Mouse (Mus musculus) neutrophil, adult 65 days (primary cell): ENCODE results near the gene Pcyox1. TPM values are rescaled to one million over a fixed set of nuclear protein-coding genes. Genes with fewer than 3 reads are reported as not detected.

Source experiments
- total RNA-seq: library from RNA; stranded (reverse); gene quantifications from 2 replicates; pipeline ENCODE4 v1.2.4, GENCODE M21; 2023

The Pcyox1 gene
- 29.2 and 43.1 TPM in 2 replicates for total RNA-seq

DNA sequence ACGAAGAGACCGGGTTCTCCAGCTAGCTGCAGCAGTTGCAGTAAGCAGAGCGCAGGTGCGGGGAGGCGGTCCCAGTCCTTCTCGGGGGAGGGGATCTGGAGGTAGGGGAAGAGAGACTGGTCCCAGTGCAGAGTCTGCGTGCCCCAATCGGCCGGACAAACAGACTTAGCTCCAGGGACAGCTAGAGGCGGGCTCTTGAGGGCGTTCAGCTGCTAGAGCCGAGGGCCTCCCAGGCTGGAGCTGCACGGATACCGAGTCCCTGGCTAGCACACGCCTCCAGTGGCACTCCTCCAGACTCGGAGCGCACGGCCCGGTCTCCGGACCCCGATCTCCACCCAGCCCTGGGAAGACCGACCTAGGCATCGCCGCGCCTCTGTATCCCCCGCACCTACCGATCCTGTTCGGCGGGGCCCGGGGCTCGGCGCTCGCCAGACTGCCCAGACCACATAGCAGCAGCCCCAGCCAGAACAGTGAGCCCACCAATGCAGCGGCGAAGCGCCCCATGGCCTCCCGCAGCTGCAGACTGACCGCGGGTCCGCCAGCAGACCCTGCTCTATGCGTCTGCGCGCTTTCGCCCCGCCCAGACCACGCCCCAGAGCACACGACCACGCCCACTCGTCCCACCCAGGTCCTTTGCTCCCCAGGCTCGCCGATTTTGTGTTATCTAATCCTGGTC lies at the start of gene Pcyox1:
Pcyox1 (minus strand) TSS at position 574 of the 676 bp plus-strand sequence.

DNA sequence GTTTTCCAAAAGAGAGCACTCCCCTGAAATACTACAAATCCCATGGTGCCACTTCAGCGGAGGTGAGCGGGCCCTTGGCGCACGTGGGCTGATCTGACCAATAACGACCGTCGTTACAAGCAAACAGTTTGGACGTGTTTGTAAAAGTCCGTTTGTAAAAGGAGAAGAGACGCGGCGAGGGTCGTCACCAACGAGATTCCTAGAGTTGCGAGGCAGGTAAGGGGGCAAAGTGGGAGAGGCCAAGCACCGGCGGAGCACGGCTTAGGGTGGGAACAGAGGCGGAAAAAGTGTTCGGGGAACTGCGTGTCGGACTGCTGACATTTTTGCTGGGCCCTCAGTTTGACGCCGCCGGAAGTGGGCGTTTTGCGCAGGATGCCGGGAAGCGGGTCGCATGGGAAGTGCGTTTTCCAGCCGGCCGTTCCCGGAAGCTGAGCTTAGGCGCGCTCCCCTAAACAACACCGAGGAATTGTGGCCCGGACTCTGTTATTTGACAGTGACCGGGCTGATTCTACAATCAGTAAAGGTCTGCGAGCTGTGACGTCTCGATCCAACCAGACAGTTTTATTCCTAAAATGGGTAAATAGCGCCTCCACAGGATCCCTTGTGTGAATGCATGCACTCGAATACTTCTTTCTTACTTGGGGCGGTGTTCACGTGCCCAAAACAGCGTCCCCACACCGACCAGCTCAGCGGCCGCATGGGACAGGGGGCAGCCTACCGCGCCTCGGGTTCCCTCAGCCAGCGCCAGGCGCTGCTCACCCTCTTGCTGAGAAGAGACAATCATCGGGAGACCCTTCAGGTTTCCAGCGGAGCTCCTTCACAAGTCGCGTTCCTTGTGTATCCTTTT lies 41.5 kb upstream of the Pcyox1 start, which contains the start of gene C87436:
C87436 (plus strand) TSS at position 103 of the 847 bp plus-strand sequence.

DNA sequence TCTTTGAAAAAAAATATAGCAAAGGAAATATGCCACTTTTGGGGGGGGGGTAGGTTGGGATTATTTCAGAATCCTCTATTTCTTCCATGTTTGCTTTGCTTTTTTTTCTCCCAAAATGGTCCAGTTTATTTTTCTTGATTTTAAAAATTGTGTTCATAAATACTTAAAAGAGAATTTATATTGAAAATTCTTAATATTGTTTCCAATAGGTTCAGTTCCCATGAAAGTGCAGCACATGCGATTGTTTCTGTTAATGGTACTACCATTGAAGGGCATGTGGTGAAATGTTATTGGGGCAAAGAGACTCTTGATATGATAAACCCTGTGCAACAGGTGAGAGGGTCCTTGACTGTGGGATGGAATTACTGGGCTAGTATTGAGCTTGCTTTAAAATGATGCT lies 29.4 kb upstream of the Pcyox1 start, which contains the start of gene Gm44790:
Gm44790 (plus strand) TSS at position 301 of the 400 bp plus-strand sequence.

DNA sequence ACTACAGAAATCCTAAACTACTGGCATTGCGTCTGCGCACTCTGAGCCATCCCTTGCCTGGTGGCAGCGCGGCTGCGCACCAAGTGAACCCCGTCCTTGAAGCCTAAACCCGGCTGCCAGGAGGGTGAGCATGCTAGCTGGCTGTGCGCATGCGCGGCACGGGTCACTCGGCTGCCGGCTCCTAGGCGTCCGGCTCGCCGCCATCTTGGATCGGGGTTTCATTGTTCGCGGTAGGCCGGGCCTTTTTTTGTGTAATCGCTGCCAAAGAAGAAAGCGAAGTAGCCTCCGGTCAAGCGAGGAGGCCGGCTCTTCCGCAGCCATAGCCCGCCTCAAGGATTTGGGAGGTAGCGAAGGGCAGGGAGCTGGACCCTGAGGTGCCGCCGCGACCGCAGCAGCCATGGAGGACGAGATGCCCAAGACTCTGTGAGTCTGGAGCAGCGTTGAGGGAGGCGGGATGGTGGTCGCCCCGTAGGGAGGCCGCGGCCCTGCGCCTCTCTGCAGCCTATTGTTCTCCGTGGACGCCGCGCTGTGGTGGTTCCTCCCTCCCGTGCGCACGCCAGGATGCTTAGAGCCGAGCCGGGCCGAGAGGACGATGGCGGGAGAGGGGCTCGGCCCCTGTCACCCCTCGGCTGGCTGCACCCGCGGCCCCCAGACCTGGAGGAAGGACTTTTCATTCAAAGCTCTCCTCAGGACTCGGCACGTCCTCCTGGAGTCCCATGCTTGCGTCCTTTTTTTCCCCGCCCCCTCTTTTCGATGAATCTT lies 7.3 kb upstream of the Pcyox1 start, which contains the start of gene Tia1:
Tia1 (plus strand) TSS at position 120 of the 762 bp plus-strand sequence.

DNA sequence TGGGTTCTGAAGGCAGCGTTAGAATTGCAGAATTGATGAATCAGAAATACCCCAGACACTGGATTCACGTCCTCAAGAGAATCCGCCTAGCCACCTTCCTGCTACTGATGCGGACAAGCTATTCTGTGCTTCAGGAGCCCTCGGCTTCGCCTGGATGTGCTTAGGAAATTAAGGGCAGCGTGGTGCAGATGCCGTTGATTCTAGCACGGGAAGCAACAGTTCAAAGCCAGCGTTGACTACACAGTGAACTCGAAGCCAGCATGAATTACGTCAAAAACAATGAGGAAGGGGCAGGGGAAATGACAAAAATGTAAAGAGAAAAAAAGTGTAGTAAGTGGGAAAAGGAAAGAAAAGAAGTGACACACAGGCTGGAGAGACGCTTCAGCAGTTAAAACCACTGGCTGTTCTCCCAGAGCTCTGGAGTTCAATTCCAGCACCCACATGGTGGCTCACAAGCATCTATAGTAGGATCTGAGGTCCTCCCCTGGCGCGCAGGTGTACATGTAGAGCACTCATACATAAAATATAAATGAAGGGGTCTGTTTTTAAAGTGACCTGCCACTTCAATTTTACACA lies 26.1 kb downstream of the Pcyox1 start, which contains the start of gene Snrpg:
Snrpg (plus strand) TSS at position 541 of the 576 bp plus-strand sequence.

DNA sequence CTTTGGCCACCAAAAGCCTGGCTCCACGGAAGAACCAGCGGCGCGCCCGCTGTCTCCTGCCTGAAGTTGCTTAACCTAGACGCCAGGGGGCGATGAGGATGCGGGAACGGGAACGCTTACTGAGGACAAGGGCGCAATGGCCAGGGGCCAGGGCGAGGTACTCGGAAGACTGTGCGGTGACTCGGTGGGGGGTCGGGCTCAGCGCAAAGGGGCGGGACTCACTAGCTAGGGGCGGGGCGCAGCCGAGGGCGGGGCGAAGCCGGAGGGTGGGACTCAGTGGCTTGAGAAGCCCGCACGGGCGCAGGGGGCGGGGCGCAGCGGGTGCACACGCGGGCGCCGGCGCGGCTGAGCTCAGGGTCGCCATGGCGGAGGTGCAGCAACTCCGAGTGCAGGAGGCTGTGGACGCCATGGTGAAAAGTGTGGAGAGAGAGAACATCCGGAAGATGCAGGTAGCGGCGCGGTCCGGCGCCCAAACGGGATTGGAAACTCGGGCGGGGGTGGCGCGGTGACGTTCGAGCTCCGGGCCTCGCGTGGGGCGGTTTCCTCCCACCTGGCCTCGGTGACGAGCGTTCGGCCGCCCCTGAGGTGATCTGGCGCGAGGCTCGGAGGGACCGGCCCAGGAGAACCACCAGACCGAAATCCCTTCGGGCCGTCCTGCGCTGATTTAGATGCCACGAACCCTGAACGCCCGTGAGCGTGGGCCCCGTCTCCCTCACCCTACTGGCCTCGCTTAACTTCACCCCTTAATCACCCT lies 31.4 kb downstream of the Pcyox1 start, which contains the start of gene Fam136a:
Fam136a (plus strand) TSS at position 276 of the 754 bp plus-strand sequence.

Other genes starting within 250 kb of the Pcyox1 start
- not detected in 2 replicates for gene Tgfa, start 201.9 kb downstream of the Pcyox1 start, total RNA-seq
- gene Fam136a, start 31.5 kb downstream of the Pcyox1 start, total RNA-seq, result 2.0 and 2.8 TPM in 2 replicates
- gene Snrpg, start 25.9 kb downstream of the Pcyox1 start, total RNA-seq, result 83.3 and 105 TPM in 2 replicates
- gene Tia1, start 7.1 kb upstream of the Pcyox1 start, total RNA-seq, result 34.3 and 34.9 TPM in 2 replicates
- 1.1 TPM in 1 of 2 replicates, not detected in the other for gene Gm44790, start 29.5 kb upstream of the Pcyox1 start, total RNA-seq
- 20.1 and 27.2 TPM in 2 replicates for gene C87436, start 41.2 kb upstream of the Pcyox1 start, total RNA-seq
- gene Pcbp1, start 129.2 kb upstream of the Pcyox1 start, total RNA-seq, result 142 and 167 TPM in 2 replicates
- gene Asprv1, start 231.0 kb upstream of the Pcyox1 start, total RNA-seq, result 145 and 168 TPM in 2 replicates